Mouse (Mus musculus): ENCODE data around the gene Tex26.

DNA sequence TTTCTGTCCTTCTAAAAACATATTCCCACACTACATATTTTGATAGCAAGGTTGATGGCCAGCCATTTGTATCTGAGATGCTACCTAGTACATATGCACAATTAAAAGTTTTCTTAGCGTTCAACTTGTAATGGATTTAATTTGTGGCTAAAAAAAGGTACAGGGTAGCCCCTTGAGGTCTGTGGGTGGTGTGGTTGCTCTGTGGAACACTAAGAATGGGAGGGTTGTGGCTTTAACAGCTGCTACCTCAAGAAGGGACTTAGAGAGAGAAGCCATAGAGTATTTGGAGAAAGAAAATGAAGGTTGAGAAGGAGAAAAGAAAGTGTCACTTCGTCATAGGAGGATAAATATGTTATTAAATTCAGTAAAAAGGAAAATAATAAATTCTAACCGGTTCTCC lies 8.5 kb upstream of the Tex26 start:
- TF ChIP-seq CTCF (IDR thresholded peaks at IDR 0.05; ENCODE audit: extremely low read depth, insufficient read depth, low read length), result no peak
- TF ChIP-seq POLR2A (IDR thresholded peaks at IDR 0.05; ENCODE audit: extremely low read depth, insufficient read depth, low read length), result no peak

All from cortical plate, adult 2 months (tissue).